Mouse (Mus musculus) Patski (cell line): ENCODE measurements around the gene Aig1. TPM values are rescaled to one million over a fixed set of nuclear protein-coding genes. Genes with fewer than 3 reads are reported as not detected.
"Not testable (repeated sequence)": the region's sequence is repeated elsewhere in the genome, so short reads cannot be mapped to it uniquely, and the experiment has no call there.

ENCODE experiments used
- ATAC-seq: fragments of 100-300 bp; one replicate; pipeline ENCODE4 v1.8.0; 2021
- CTCF ChIA-PET: fragments of 350-600 bp; sonication (Branson Sonifier 250); formaldehyde crosslinking; loops from one replicate; lab custom pipeline; 2022; ENCODE audit warnings: inconsistent platforms; lab: Charles Lee
- POLR2A ChIA-PET: fragments of 350-600 bp; sonication (Branson Sonifier 250); formaldehyde crosslinking; loops from one replicate; lab custom pipeline; 2022; ENCODE audit warnings: antibody characterized with exemption, inconsistent platforms; lab: Charles Lee
- DNase-seq: peaks from one replicate; pipeline ENCODE4 v3.0.0-alpha.2; 2011; ENCODE audit warnings: low read depth, low spot score
- H3K27me3 ChIP-seq: fragments of 371-371 bp; one replicate; pipeline ENCODE4 v1.5.1; 2021
- CTCF ChIP-seq: fragments of 100-300 bp; IDR thresholded peaks from one replicate; pipeline ENCODE4 v1.5.1; 2021
- in situ Hi-C: fragments of 300-500 bp; cut with MboI; formaldehyde crosslinking; loops from 3 replicates; pipeline ENCODE4 v1.11.1; 2018; ENCODE audit warnings: low pct_unique_long_range_greater_than_20kb, mixed read lengths
- polyA plus RNA-seq: library from polyadenylated mRNA; unstranded; gene quantifications from one replicate; pipeline ENCODE4 v1.2.3, GENCODE M21; 2021

The Aig1 gene
- 17.8 TPM for polyA plus RNA-seq

DNA sequence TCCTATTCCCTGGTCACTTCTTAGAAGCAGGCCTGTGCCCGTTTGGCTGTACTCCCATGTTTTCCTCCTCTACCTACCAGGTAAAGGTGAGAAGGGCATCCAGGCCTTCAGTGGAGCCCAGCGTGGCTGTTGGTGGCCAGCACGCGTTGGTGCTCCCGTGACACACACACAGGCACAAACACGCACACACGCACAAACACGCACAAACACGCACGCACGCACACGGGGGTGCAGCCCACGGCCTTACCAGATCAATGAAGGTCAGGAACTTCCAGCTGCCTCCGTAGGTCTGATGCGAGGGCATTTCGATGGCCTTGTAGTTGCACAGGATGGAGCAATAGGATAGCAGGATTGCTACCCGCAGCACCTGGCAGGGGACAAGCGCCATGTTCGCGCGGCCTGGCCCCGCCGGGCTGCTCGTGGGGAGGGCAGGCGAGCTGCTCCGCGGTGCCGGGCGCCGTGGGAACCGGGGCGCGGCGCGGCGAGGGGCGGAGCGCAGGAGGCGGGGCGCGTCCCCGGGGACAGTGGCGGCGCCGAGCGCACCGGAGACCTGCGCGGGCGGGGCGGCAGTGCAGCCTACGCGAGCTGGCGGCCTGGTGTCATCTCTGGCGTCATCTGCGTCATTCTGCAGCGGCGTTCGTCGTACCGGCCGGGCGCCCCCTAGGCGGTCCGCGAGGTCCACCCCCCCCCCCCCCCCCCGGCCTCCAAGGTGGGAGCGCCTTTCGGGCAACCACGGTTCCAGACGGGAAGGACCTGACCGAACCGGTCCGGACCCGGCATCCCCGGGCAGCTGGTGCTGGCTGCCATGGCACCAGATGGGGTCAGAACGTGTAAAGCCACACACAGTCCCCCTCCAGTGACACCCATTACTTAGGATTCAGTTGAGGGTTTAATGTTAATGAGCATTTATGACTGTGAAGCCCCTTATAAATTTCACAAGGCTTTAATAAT, at the start of gene Aig1:
TSS of gene Aig1 (minus strand) at position 610 of the 951 bp plus-strand sequence.
- POLR2A ChIA-PET: no interaction called here
- in situ Hi-C loops: no loop called here
- no peaks in the 10 kb centered on the region for H3K27me3 ChIP-seq
- no peak for DNase-seq
- CTCF ChIA-PET: interaction anchor here (1.6 kb wide), 1 partner anchor 17 kb away, joined by 3 read pairs; no protein-coding TSS in a partner anchor
- ATAC-seq: peak; percentile 76
- TF ChIP-seq CTCF: peak; percentile 43

- in situ Hi-C loops: no loop called here
- DNase-seq (no peak), ATAC-seq (no peak)
- ChIA-PET POLR2A (interaction anchor here (0.6 kb wide), 1 partner anchor 523 kb away, joined by 3 read pairs; no protein-coding TSS in a partner anchor), CTCF (no interaction called here)
- TF ChIP-seq CTCF: no peak
- peaks cover 12% of the 10 kb centered on the region for H3K27me3 ChIP-seq
Observed at GRCm38 (mm10) chr10:13916645-13917342, 48.0 kb upstream of the Aig1 start.

DNA sequence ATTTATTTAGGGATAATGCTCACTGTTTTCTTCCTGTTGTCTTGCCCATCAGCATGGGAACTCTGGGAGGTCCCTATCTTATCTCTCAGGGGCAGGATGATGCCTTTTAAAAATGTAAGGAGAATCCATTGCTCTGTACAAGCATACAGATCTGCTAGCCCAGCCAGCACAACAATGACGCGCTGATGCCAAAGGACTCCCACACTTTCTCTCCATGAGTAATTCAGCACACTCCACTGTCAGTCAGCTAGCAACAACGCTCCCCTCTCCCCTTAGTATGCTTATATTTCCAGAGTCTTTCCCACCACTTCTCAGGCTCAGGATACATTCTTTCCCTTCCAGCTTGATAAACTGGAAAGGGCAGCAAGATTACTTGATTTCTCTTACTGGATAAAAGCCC, 46.4 kb upstream of the Aig1 start:
- no peak for ATAC-seq
- peaks cover 17% of the 10 kb centered on the region for H3K27me3 ChIP-seq
- ChIA-PET CTCF (interaction anchor here (1.1 to 1.8 kb wide), 3 partner anchors 10 to 425 kb away, joined by 4 to 6 read pairs (median 4); no protein-coding TSS in a partner anchor), POLR2A (no interaction called here)
- in situ Hi-C loops: no loop called here
- DNase-seq: no peak
- TF ChIP-seq CTCF: no peak

- TF ChIP-seq CTCF: peak; percentile 54
- ATAC-seq (no peak), DNase-seq (no peak)
- POLR2A ChIA-PET: interaction anchor here (0.6 kb wide), 1 partner anchor 444 kb away, joined by 3 read pairs; no protein-coding TSS in a partner anchor
- CTCF ChIA-PET: no interaction called here
- in situ Hi-C loops: no loop called here
- peaks cover 17% of the 10 kb centered on the region for H3K27me3 ChIP-seq
Observed at GRCm38 (mm10) chr10:13913689-13914088, 44.9 kb upstream of the Aig1 start.

GRCm38 (mm10) chr10:13906261-13906741, 37.5 kb upstream of the Aig1 start:
- H3K27me3 ChIP-seq: peaks cover 6% of the 10 kb centered on the region
- TF ChIP-seq CTCF: no peak
- no peak for ATAC-seq
- POLR2A ChIA-PET: no interaction called here
- no peak for DNase-seq
- in situ Hi-C loops: no loop called here
- CTCF ChIA-PET: no interaction called here

- in situ Hi-C loops: no loop called here
- POLR2A ChIA-PET: no interaction called here
- CTCF ChIA-PET: no interaction called here
- no peak for DNase-seq
- peaks cover 4% of the 10 kb centered on the region for H3K27me3 ChIP-seq
- ATAC-seq: no peak
- no peak for TF ChIP-seq CTCF
Observed at GRCm38 (mm10) chr10:13905618-13906017, 36.8 kb upstream of the Aig1 start.

DNA sequence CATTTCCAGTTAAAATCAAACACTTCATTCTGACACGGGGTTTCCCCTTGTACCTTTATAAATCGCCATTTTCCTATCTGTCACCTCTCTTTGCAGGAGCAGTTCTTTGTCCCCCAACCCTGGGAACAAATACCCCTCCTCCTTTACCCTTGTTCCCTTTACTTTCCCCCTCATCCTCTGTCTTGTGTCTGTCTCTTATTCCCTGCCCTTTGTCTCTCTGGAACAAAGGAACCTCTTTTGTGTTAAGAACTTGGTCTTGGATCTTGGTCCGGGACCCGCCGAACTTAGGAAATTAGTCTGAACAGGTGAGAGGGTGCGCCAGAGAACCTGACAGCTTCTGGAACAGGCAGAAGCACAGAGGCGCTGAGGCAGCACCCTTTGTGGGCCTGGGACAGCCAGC, 24.0 kb upstream of the Aig1 start:
- H3K27me3 ChIP-seq, DNase-seq, CTCF ChIA-PET, ATAC-seq, in situ Hi-C loops, POLR2A ChIA-PET: not testable (repeated sequence)

DNA sequence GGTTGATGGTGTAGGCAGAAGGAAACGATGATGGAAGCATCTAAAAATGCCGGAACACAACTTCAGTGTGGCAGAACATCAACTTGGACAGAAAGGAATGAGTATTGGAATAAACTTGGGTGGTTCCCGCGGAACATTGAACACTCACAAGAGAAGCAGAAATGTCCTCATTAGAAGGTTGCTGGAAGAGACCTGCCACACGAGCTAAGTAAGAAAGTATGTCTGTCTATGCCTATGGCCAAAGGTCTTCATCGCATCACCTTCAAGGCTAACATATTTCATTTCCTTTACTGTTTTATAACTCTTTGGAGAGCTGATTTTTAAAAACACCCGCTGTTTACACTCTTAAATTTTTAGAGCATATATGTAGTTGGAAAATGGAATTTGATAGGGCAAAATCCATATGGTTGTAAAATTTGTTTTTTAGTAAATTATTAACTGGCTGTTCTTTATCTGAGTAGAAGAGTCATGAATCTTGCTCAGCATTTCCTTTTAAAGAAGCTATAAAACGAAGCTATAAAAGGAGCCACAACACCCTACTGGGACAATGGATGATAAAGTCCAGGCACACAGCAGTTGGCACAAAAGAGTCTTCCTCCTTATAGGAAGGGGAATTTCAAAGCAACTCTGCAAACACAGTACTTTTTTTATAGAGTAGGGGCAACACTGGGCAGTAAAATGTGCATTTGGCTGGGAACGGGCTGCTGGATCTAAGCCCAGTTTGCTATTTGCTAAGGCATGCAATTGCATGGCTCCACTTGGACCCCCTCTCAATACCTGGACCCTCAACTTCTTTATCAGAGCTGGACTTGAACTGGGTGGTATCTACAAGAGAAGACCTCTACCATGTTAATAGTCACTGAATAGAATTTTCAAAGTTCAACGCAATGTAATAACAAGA, 14.4 kb upstream of the Aig1 start:
- peaks cover 3% of the 10 kb centered on the region for H3K27me3 ChIP-seq
- ChIA-PET POLR2A (no interaction called here), CTCF (no interaction called here)
- TF ChIP-seq CTCF: no peak
- in situ Hi-C loops: no loop called here
- DNase-seq (no peak), ATAC-seq (no peak)

DNA sequence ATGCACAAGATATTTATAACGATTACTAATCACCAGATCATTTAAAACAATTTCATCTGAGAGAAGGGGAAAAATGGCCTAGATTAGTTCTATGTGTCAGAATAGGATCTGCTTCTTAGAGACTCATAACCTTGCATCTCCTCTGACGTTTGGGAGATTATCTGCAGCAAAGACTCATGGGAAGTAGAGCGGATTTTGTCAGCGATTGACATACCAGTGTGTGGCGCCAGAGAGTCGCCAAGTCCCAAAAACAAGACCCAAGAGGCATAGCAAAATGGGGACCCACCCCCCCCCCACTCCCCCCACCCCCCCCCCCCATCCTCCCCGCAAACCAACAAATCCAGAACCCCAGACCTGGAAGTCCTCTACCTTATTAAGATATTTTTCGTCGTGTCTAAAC, 13.7 kb upstream of the Aig1 start:
- POLR2A ChIA-PET: no interaction called here
- no peak for TF ChIP-seq CTCF
- no peak for DNase-seq
- CTCF ChIA-PET: no interaction called here
- in situ Hi-C loops: no loop called here
- ATAC-seq: no peak
- peaks cover 3% of the 10 kb centered on the region for H3K27me3 ChIP-seq

GRCm38 (mm10) chr10:13878696-13879095, 9.9 kb upstream of the Aig1 start:
- TF ChIP-seq CTCF: no peak
- no peak for DNase-seq
- H3K27me3 ChIP-seq: peaks cover 3% of the 10 kb centered on the region
- ChIA-PET CTCF (no interaction called here), POLR2A (interaction anchor here (0.6 kb wide), 1 partner anchor 510 kb away, joined by 3 read pairs; no protein-coding TSS in a partner anchor)
- in situ Hi-C loops: no loop called here
- no peak for ATAC-seq
